Mouse (Mus musculus): ENCODE results near the gene Tfam. TPM values are rescaled to one million over a fixed set of nuclear protein-coding genes. Genes with fewer than 3 reads are reported as not detected.

Gene Tfam
- 10 to 100 TPM; 43.4 to 45.3 TPM for total RNA-seq (2021)

- intact Hi-C loops (cut with DNase I): no loop called here
- no peak for DNase-seq
Measured at GRCm38 (mm10) chr10:71238240-71238554, at the start of gene Tfam. TSS of gene Tfam (minus strand) at chr10:71238280.

GRCm38 (mm10) chr10:71285126-71285580, 47.1 kb upstream of the Tfam start, which contains the start of gene Ube2d1:
TSS of gene Ube2d1 (minus strand) at chr10:71285262.
- intact Hi-C loops (cut with DNase I): no loop called here
- peak; percentile 92 for DNase-seq

- intact Hi-C loops (cut with DNase I): no loop called here
- DNase-seq: peak; percentile 48
Measured at GRCm38 (mm10) chr10:71284511-71285125, 46.5 kb upstream of the Tfam start.

GRCm38 (mm10) chr10:71284131-71284510, 46.0 kb upstream of the Tfam start:
- DNase-seq: no peak
- intact Hi-C loops (cut with DNase I): no loop called here

GRCm38 (mm10) chr10:71273008-71273739, 35.1 kb upstream of the Tfam start:
- DNase-seq: peak; percentile 21
- intact Hi-C loops (cut with DNase I): no loop called here

- intact Hi-C loops (cut with DNase I): no loop called here
Measured at GRCm38 (mm10) chr10:71267973-71268372, 29.9 kb upstream of the Tfam start.

GRCm38 (mm10) chr10:71267511-71267910, 29.4 kb upstream of the Tfam start:
- intact Hi-C loops (cut with DNase I): no loop called here
- DNase-seq: no peak

More at GRCm38 (mm10) chr10:71267973-71268372, 29.9 kb upstream of the Tfam start:
- no peak for DNase-seq

GRCm38 (mm10) chr10:71265067-71265466, 27.0 kb upstream of the Tfam start:
- no peak for DNase-seq
- intact Hi-C loops (cut with DNase I): no loop called here

GRCm38 (mm10) chr10:71261637-71262036, 23.6 kb upstream of the Tfam start:
- intact Hi-C loops (cut with DNase I): no loop called here

GRCm38 (mm10) chr10:71258943-71259342, 20.9 kb upstream of the Tfam start:
- no peak for DNase-seq
- intact Hi-C loops (cut with DNase I): no loop called here

More at GRCm38 (mm10) chr10:71261637-71262036, 23.6 kb upstream of the Tfam start:
- no peak for DNase-seq

- intact Hi-C loops (cut with DNase I): no loop called here
- no peak for DNase-seq
Measured at GRCm38 (mm10) chr10:71258516-71258915, 20.4 kb upstream of the Tfam start.

- intact Hi-C loops (cut with DNase I): no loop called here
- DNase-seq: no peak
Measured at GRCm38 (mm10) chr10:71253147-71253546, 15.1 kb upstream of the Tfam start.

- DNase-seq: no peak
- intact Hi-C loops (cut with DNase I): no loop called here
Measured at GRCm38 (mm10) chr10:71252421-71252820, 14.3 kb upstream of the Tfam start.

GRCm38 (mm10) chr10:71251846-71252245, 13.8 kb upstream of the Tfam start:
- intact Hi-C loops (cut with DNase I): no loop called here
- no peak for DNase-seq

- intact Hi-C loops (cut with DNase I): no loop called here
- no peak for DNase-seq
Measured at GRCm38 (mm10) chr10:71251256-71251655, 13.2 kb upstream of the Tfam start.

GRCm38 (mm10) chr10:71250472-71250871, 12.4 kb upstream of the Tfam start:
- intact Hi-C loops (cut with DNase I): no loop called here
- no peak for DNase-seq

- no peak for DNase-seq
Measured at GRCm38 (mm10) chr10:71249086-71249880, 11.2 kb upstream of the Tfam start.

GRCm38 (mm10) chr10:71246956-71247355, 8.9 kb upstream of the Tfam start:
- DNase-seq: no peak
- intact Hi-C loops (cut with DNase I): no loop called here

More at GRCm38 (mm10) chr10:71249086-71249880, 11.2 kb upstream of the Tfam start:
- intact Hi-C loops (cut with DNase I): no loop called here

GRCm38 (mm10) chr10:71239479-71240120, 1.5 kb upstream of the Tfam start:
- DNase-seq: no peak
- intact Hi-C loops (cut with DNase I): no loop called here

GRCm38 (mm10) chr10:71237516-71238239, 402 bp downstream of the Tfam start:
- intact Hi-C loops (cut with DNase I): no loop called here

More at GRCm38 (mm10) chr10:71237516-71238239, 402 bp downstream of the Tfam start:
- peak; percentile 98 for DNase-seq
